Mouse (Mus musculus) intestine, embryonic 16.5 days (tissue): ENCODE results near the gene Rbpj. TPM values are rescaled to one million over a fixed set of nuclear protein-coding genes. Genes with fewer than 3 reads are reported as not detected.
"Not testable (repeated sequence)": the region's sequence is repeated elsewhere in the genome, so short reads cannot be mapped to it uniquely, and the experiment has no call there.

Experiments
- ATAC-seq: fragments of 200-750 bp; cut with Nextera tagmentation; 2 replicates; pipeline ENCODE4 v1.8.0; 2017; ENCODE audit warnings: moderate TSS enrichment, moderate library complexity
- H3K27ac ChIP-seq: fragments of 300-500 bp; sonication (generic); 2 replicates; pipeline ENCODE4 v1.5.1; 2014; ENCODE audit warnings: mild to moderate bottlenecking, low read length
- H3K27me3 ChIP-seq: fragments of 300-500 bp; sonication (generic); replicated peaks from 2 replicates; pipeline ENCODE4 v1.6.1; 2014; ENCODE audit warnings: low read length, control low read depth, mixed read lengths; ENCODE audit not compliant: control insufficient read depth, insufficient read depth
- H3K36me3 ChIP-seq: fragments of 300-500 bp; sonication (generic); 2 replicates; pipeline ENCODE4 v1.6.1; 2014; ENCODE audit warnings: low read length, control low read depth; ENCODE audit not compliant: control insufficient read depth, insufficient read depth
- H3K4me1 ChIP-seq: fragments of 300-500 bp; sonication (generic); 2 replicates; pipeline ENCODE4 v1.6.1; 2014; ENCODE audit warnings: low read length, control low read depth, mixed read lengths; ENCODE audit not compliant: control insufficient read depth, insufficient read depth
- H3K4me2 ChIP-seq: fragments of 300-500 bp; sonication (generic); 2 replicates; pipeline ENCODE4 v1.6.1; 2014; ENCODE audit warnings: low read depth, low read length, control low read depth
- H3K4me3 ChIP-seq: fragments of 300-500 bp; sonication (generic); 2 replicates; pipeline ENCODE4 v1.5.1; 2014; ENCODE audit warnings: mild to moderate bottlenecking, low read length
- H3K9ac ChIP-seq: fragments of 300-500 bp; sonication (generic); 2 replicates; pipeline ENCODE4 v1.6.1; 2014; ENCODE audit warnings: low read depth, low read length
- H3K9me3 ChIP-seq: fragments of 300-500 bp; sonication (generic); 2 replicates; pipeline ENCODE4 v1.6.1; 2016; ENCODE audit warnings: low read length, control low read depth; ENCODE audit not compliant: control insufficient read depth
- WGBS: fragments of 180-500 bp; shearing (Covaris S2); extraction: QIAGEN DNeasy Blood & Tissue Kit; methylation state at CpG from one replicate; pipeline ENCODE4 v1.1.7; 2014; 5-methylcytosine and 5-hydroxymethylcytosine counted together
- polyA plus RNA-seq: library from polyadenylated mRNA; unstranded; fragments of >200 nt; fragmentation: Nextera tagmentation; extraction: Ambion mirVana; gene quantifications from 2 replicates; pipeline ENCODE4 v1.2.1, GENCODE M21; 2015

Rbpj gene
- polyA plus RNA-seq, 1 experiment from 2014 or later: 19.8 TPM

DNA sequence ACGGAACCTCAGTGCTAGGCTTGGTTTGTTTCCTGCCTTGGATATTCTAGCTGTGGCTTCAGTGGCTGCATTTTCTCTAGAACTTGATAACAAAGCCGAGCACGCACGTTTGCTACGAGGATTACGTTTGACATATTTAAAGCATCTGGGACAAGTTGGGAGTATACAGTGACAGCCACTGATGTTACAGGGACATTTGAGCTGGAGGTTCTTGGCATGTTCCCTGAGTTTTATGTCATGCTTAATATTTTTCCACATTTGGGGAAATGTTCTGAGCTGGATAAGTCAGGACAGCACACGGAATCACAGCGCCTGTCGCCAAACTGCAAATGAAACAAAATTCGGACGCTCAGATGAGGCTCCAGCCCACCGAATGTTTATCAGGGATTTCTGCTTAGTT lies 69.1 kb downstream of the Rbpj start:
- H3K9ac ChIP-seq: no peak overlapping the region
- no peaks in the 10 kb centered on the region for H3K9me3 ChIP-seq
- H3K4me3 ChIP-seq: no peak overlapping the region
- no peak for ATAC-seq
- H3K27ac ChIP-seq: no peak overlapping the region
- no peaks in the 10 kb centered on the region for H3K4me1 ChIP-seq
- no peaks in the 10 kb centered on the region for H3K36me3 ChIP-seq
- WGBS: 72% methylated on average over 12 of the region's 12 CpGs
- no peaks in the 10 kb centered on the region for H3K27me3 ChIP-seq
- H3K4me2 ChIP-seq: no peak overlapping the region

DNA sequence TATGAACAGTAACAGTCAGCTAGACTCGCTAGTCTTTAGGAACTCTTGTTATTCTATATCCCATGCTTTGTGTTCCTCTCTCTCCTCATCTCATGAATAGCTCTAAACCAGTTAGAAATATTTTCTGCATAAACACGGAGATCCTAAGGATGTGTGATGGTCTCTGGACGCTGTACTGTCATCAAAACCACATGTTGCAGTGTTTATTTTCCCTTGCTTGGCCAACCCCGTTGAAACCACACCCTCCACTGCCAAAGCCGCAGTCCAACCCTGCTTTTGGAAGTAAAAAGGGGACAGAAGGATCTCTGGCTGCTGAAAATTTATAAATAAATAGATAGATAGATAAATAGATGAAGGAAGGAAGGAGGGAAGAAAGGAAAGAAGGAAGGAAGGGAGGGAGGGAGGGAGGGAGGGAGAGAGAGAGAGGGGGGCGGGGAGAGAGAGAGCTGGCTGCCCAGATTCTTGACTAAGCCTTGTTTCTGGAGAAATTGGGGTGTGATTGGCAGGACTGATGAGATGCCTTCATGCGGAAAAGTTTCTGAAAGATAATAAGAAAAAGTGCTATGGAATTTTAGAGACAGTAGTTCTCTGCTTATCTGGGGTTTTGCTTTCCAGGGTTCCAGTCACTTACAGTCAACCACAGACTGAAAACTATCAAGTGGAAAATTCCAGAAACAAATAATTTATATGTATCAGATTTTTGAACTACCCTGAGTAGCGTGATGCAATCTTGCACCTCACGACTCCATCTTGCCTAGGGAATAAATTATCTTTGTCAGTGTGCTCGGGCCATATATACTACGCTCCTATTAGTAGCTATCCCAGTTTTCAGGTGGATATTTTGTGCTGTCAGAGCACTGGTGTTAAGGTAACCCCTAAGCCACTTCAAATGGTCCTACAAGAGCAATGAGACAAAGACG lies 70.9 kb downstream of the Rbpj start:
- H3K4me3 ChIP-seq: no peak overlapping the region
- H3K4me1 ChIP-seq: no peaks in the 10 kb centered on the region
- H3K36me3 ChIP-seq: no peaks in the 10 kb centered on the region
- WGBS: 67% methylated on average over 12 of the region's 12 CpGs
- H3K4me2 ChIP-seq: no peak overlapping the region
- no peak for ATAC-seq
- H3K9ac ChIP-seq: no peak overlapping the region
- no peak overlapping the region for H3K27ac ChIP-seq
- H3K9me3 ChIP-seq: no peaks in the 10 kb centered on the region
- no peaks in the 10 kb centered on the region for H3K27me3 ChIP-seq

- H3K4me1 ChIP-seq: no peaks in the 10 kb centered on the region
- no peak overlapping the region for H3K4me3 ChIP-seq
- no peak overlapping the region for H3K27ac ChIP-seq
- no peak overlapping the region for H3K9ac ChIP-seq
- no peaks in the 10 kb centered on the region for H3K36me3 ChIP-seq
- H3K27me3 ChIP-seq: no peaks in the 10 kb centered on the region
- H3K9me3 ChIP-seq: no peaks in the 10 kb centered on the region
- ATAC-seq: no peak
- WGBS: 78% methylated on average over 18 of the region's 18 CpGs
- no peak overlapping the region for H3K4me2 ChIP-seq
Measured at GRCm38 (mm10) chr5:53539860-53540633, 74.1 kb downstream of the Rbpj start.

DNA sequence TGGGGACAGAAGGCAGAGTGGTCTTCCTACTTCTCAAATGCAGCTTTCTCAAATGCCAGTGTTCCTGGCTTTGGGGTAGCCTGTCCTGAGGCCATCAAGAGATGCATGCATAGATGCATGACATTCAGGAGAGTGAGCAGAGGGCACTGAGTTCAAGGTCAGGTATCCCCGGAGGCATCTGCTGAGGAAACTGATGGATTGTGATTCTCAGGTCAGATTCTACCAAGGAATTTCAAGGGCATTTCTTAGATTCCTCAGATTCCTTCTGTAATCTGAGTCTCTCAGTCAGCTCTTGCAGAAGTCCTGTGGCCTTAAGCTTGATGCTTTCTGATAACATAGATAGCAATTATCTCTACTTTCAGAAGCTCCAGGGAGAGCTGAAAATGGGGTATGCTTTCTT lies 76.1 kb downstream of the Rbpj start:
- H3K9me3 ChIP-seq: no peaks in the 10 kb centered on the region
- H3K36me3 ChIP-seq: no peaks in the 10 kb centered on the region
- no peak for ATAC-seq
- whole genome bisulfite sequencing: 27% methylated on average over 1 of the region's 1 CpGs
- no peaks in the 10 kb centered on the region for H3K4me1 ChIP-seq
- no peak overlapping the region for H3K4me2 ChIP-seq
- H3K27ac ChIP-seq: no peak overlapping the region
- H3K4me3 ChIP-seq: no peak overlapping the region
- H3K9ac ChIP-seq: no peak overlapping the region
- no peaks in the 10 kb centered on the region for H3K27me3 ChIP-seq

- 69% methylated on average over 4 of the region's 4 CpGs for WGBS
Measured at GRCm38 (mm10) chr5:53543399-53543798, 77.4 kb downstream of the Rbpj start.

GRCm38 (mm10) chr5:53543945-53544344 lies 78.0 kb downstream of the Rbpj start:
- WGBS: 87% methylated on average over 4 of the region's 4 CpGs
- Histone ChIP-seq H3K27me3 (no peaks in the 10 kb centered on the region), H3K36me3 (no peaks in the 10 kb centered on the region), H3K4me1 (no peaks in the 10 kb centered on the region), H3K27ac (no peak overlapping the region), H3K9me3 (no peaks in the 10 kb centered on the region), H3K4me2 (no peak overlapping the region), H3K4me3 (no peak overlapping the region), H3K9ac (no peak overlapping the region)
- ATAC-seq: no peak

More at GRCm38 (mm10) chr5:53543399-53543798, 77.4 kb downstream of the Rbpj start:
- Histone ChIP-seq H3K9me3 (no peaks in the 10 kb centered on the region), H3K4me1 (no peaks in the 10 kb centered on the region), H3K4me2 (no peak overlapping the region), H3K27ac (no peak overlapping the region), H3K36me3 (no peaks in the 10 kb centered on the region), H3K9ac (no peak overlapping the region), H3K27me3 (no peaks in the 10 kb centered on the region), H3K4me3 (no peak overlapping the region)
- no peak for ATAC-seq

DNA sequence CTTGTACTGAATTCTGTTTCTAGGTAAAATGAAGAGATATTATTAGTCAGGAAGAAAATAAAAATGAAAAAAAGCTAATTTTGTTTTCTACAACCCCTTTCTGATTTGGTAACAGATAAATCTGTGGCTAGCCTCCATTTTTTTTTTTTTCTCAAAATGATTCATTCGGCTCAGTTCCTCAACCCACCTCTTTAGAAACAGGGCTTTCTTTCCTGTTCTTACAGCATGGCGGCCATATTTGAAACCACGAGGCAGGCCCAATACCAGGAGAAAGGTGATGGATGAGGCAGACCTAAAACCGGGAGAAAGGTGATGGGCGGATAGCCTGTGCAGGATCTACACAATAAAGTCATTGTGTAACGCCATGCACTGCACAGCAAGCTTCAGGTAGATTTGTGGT lies 80.5 kb downstream of the Rbpj start:
- no peaks in the 10 kb centered on the region for H3K27me3 ChIP-seq
- no peak overlapping the region for H3K4me3 ChIP-seq
- 89% methylated on average over 6 of the region's 6 CpGs for WGBS
- no peak for ATAC-seq
- no peak overlapping the region for H3K4me2 ChIP-seq
- H3K9ac ChIP-seq: no peak overlapping the region
- H3K27ac ChIP-seq: no peak overlapping the region
- H3K4me1 ChIP-seq: no peaks in the 10 kb centered on the region
- H3K9me3 ChIP-seq: no peaks in the 10 kb centered on the region
- H3K36me3 ChIP-seq: no peaks in the 10 kb centered on the region

- 57% methylated on average over 9 of the region's 9 CpGs for WGBS
Measured at GRCm38 (mm10) chr5:53546979-53547472, 81.1 kb downstream of the Rbpj start.

DNA sequence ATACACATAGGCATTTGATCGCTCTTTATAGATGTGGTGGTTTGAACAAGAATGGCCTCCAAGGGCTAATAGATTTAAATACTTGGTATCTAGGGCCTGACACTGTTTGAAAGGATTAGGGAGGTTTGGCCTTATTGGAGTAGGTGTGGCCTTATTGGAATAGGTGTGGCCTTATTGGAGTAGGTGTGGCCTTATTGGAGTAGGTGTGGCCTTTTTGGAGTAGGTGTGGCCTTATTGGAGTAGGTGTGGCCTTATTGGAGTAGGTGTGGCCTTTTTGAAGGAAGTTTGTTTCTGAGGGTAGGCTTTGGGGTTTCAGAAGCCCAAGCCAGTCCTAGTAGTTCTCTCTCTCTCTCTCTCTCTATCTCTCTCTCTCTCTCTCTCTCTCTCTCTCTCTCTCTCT lies 84.4 kb downstream of the Rbpj start:
- WGBS: 100% methylated on average over 1 of the region's 1 CpGs

More at GRCm38 (mm10) chr5:53546979-53547472, 81.1 kb downstream of the Rbpj start:
- ATAC-seq: no peak
- H3K27ac ChIP-seq: no peak overlapping the region
- H3K4me1 ChIP-seq: no peaks in the 10 kb centered on the region
- H3K27me3 ChIP-seq: no peaks in the 10 kb centered on the region
- no peak overlapping the region for H3K4me3 ChIP-seq
- H3K9me3 ChIP-seq: no peaks in the 10 kb centered on the region
- no peak overlapping the region for H3K9ac ChIP-seq
- no peak overlapping the region for H3K4me2 ChIP-seq
- no peaks in the 10 kb centered on the region for H3K36me3 ChIP-seq

More for the DNA sequence above, 84.4 kb downstream of the Rbpj start:
- not testable (repeated sequence) for H3K4me1 ChIP-seq, H3K4me2 ChIP-seq, H3K36me3 ChIP-seq, H3K4me3 ChIP-seq, ATAC-seq, H3K9me3 ChIP-seq, H3K9ac ChIP-seq, H3K27ac ChIP-seq, H3K27me3 ChIP-seq
